Comparison of ENCODE assay signal across 8 mouse cellular contexts in the genomic region with DNA sequence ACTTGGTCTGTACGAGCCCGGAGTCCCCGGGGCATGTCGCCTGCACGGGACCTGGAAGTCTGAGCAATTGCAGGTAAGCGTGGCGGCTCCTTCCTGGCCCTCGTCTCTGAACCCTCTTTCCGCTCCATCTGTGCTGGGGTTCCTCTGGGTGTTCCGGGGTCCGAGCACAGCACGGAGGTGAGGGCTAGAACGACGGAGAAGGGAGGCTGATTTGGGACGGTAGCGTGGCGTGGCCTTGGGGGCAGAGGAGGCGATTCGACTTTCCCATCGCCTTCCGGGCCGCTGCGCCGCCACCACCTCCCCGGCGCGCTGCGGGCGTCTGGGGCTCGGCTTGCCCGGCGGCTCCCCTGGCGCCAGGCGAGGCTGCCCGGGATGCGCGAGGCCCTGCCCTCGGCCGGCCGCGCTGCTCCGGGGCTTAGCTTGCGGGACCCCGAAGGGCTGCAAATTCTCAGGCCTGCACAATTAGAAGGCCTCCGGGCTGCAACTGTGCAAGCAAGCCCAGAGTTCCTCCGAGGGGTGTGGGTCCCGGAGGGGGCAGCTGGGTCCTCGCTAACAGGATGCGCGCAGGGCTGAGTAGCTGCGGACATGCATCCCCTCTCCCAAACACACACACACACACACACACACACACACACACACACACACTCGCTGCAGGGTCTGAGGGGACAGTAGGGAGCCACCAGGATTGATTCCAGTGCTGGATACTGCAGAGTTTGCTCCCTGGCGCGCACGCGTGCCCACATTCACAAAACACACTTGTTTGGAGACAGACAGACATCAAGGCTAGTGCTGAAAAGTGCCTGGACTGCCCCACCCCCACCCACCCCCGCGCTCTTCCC. TPM values are rescaled to one million over a fixed set of nuclear protein-coding genes. Genes with fewer than 3 reads are reported as not detected.
DNase-seq lines count a peak whose midpoint lies in the region; ATAC-seq and TF ChIP-seq lines count a peak whose summit lies in the region.

No protein-coding gene starts in this region.

- peaks cover 11% of the 10 kb centered on the region for H3K4me1 ChIP-seq in embryonic facial prominence, embryonic 11.5 days (ENCODE audit: control insufficient read depth, insufficient read depth, low read length)
- H3K4me1 ChIP-seq in limb, embryonic 12.5 days (replicated peaks) = peaks cover 57% of the 10 kb centered on the region
- peaks cover 10% of the 10 kb centered on the region; the same call in 1 of the 2 replicates for H3K4me1 ChIP-seq in midbrain, postnatal 0 days (ENCODE audit: insufficient read depth, low read length)

- no peaks in the 10 kb centered on the region for H3K9me3 ChIP-seq in embryonic facial prominence, embryonic 11.5 days (replicated peaks; ENCODE audit: control insufficient read depth, low read length)
- no peaks in the 10 kb centered on the region for H3K9me3 ChIP-seq in limb, embryonic 12.5 days
- H3K9me3 ChIP-seq in midbrain, postnatal 0 days (ENCODE audit: low read length) = no peaks in the 10 kb centered on the region

- peaks cover 9% of the 10 kb centered on the region; the same call in 1 of the 2 replicates for H3K27me3 ChIP-seq in embryonic facial prominence, embryonic 11.5 days (ENCODE audit: control insufficient read depth, insufficient read depth, low read length)
- peaks cover 13% of the 10 kb centered on the region; the same call in 1 of the 2 replicates for H3K27me3 ChIP-seq in limb, embryonic 12.5 days
- 0 out of 2 replicates have a peak, but pooled peaks cover 10% of the 10 kb centered on the region for H3K27me3 ChIP-seq in midbrain, postnatal 0 days (ENCODE audit: insufficient read depth, low read length)

- WGBS in embryonic facial prominence, embryonic 11.5 days = under 1% methylated on average over 58 of the region's 58 CpGs
- under 1% methylated on average over 58 of the region's 58 CpGs for WGBS in limb, embryonic 12.5 days
- WGBS in midbrain, postnatal 0 days = under 1% methylated on average over 57 of the region's 58 CpGs

- intact Hi-C loops in gastrocnemius, adult 2 months (cut with DNase I) = loop anchor here (5.0 kb wide), 2 partner anchors 56 to 76 kb away; no protein-coding TSS in a partner anchor
- intact Hi-C loops in heart, postnatal 25 days (cut with DNase I) = loop anchor here (5.0 kb wide), 3 partner anchors 56 to 91 kb away; no protein-coding TSS in a partner anchor

- peak; percentile 33 for ATAC-seq in activated CD4-positive, CD25-positive, alpha-beta regulatory T cell, adult 4 months
- ATAC-seq in embryonic facial prominence, embryonic 11.5 days (replicated peaks; ENCODE audit: insufficient number of reproducible peaks, low FRiP score, low TSS enrichment, low read depth) = peak; percentile 51
- ATAC-seq in limb, embryonic 12.5 days (ENCODE audit: insufficient number of reproducible peaks, insufficient read depth, low FRiP score, low TSS enrichment, low read depth) = peak; percentile 49
- peak; percentile 62 for ATAC-seq in midbrain, postnatal 0 days (ENCODE audit: low FRiP score)

- H3K36me3 ChIP-seq in embryonic facial prominence, embryonic 11.5 days (replicated peaks; ENCODE audit: control insufficient read depth, insufficient read depth, low read depth, low read length) = no peaks in the 10 kb centered on the region; the same call in 1 of the 2 replicates
- H3K36me3 ChIP-seq in limb, embryonic 12.5 days = peaks cover 18% of the 10 kb centered on the region
- H3K36me3 ChIP-seq in midbrain, postnatal 0 days (ENCODE audit: insufficient read depth, low read length) = no peaks in the 10 kb centered on the region

- peak overlapping the region; percentile 95 for H3K27ac ChIP-seq in gastrocnemius, adult 2 months
- peak overlapping the region; percentile 37 for H3K27ac ChIP-seq in embryonic facial prominence, embryonic 11.5 days (replicated peaks; ENCODE audit: low read depth, low read length)
- H3K27ac ChIP-seq in limb, embryonic 12.5 days = peak overlapping the region; percentile 95
- peak overlapping the region; percentile 27; the same call in 1 of the 2 replicates for H3K27ac ChIP-seq in midbrain, postnatal 0 days (ENCODE audit: low read depth, low read length)

- DNase-seq in gastrocnemius, adult 2 months = peak; percentile 63
- DNase-seq in gastrocnemius, adult 8-10 months (ENCODE audit: low spot score in 2 of 2) = no peak
- DNase-seq in embryonic facial prominence, embryonic 11.5 days (ENCODE audit: low spot score) = peak; percentile 62
- peak; percentile 26 for DNase-seq in heart, postnatal 25 days (ENCODE audit: low spot score)
- peak; percentile 34 for DNase-seq in midbrain, postnatal 0 days (ENCODE audit: low spot score)
- peak; percentile 47 to 61 for DNase-seq in thymus, postnatal 10 days (ENCODE audit: low spot score in 2 of 2)

- H3K4me2 ChIP-seq in embryonic facial prominence, embryonic 11.5 days (ENCODE audit: low read depth, low read length) = peak overlapping the region; percentile 99
- H3K4me2 ChIP-seq in limb, embryonic 12.5 days = peak overlapping the region; percentile 100
- peak overlapping the region; percentile 99 for H3K4me2 ChIP-seq in midbrain, postnatal 0 days (ENCODE audit: low read depth, low read length, poor library complexity, severe bottlenecking)

- no peak for TF ChIP-seq CTCF in gastrocnemius, adult 2 months (IDR thresholded peaks at IDR 0.05)
- TF ChIP-seq CTCF in midbrain, postnatal 0 days (IDR thresholded peaks at IDR 0.05) = no peak

- H3K9ac ChIP-seq in embryonic facial prominence, embryonic 11.5 days (replicated peaks; ENCODE audit: low read length) = peak overlapping the region; percentile 72
- peak overlapping the region; percentile 91 for H3K9ac ChIP-seq in limb, embryonic 12.5 days (replicated peaks)
- peak overlapping the region; percentile 74 for H3K9ac ChIP-seq in midbrain, postnatal 0 days (replicated peaks; ENCODE audit: low read length, poor library complexity, severe bottlenecking)

- H3K4me3 ChIP-seq in gastrocnemius, adult 2 months = peak overlapping the region; percentile 91
- peak overlapping the region; percentile 60 for H3K4me3 ChIP-seq in embryonic facial prominence, embryonic 11.5 days (ENCODE audit: low read depth, low read length)
- H3K4me3 ChIP-seq in limb, embryonic 12.5 days (replicated peaks) = peak overlapping the region; percentile 75
- peak overlapping the region; percentile 62 for H3K4me3 ChIP-seq in midbrain, postnatal 0 days (ENCODE audit: low read depth, low read length)

RNA-seq across cellular contexts. Expression of a gene that starts 0.6 kb away (rescaled TPM):
- total RNA-seq in gastrocnemius, adult 2 months (2021) = 10 to 100 TPM; 14.7 to 22.7 TPM
- 10 to 100 TPM; 11.9 to 15.9 (median 13.6) TPM for total RNA-seq in gastrocnemius, adult 8-10 months (2022)
- 10 to 100 TPM; 29.8 to 38.2 TPM for polyA plus RNA-seq in activated CD4-positive, CD25-positive, alpha-beta regulatory T cell, adult 4 months (2017; shearing (Covaris generic))
- 3.4 and 3.8 TPM in 2 replicates for polyA plus RNA-seq in embryonic facial prominence, embryonic 11.5 days (2014; fragmentation: Nextera tagmentation; extraction: Ambion mirVana)
- total RNA-seq in heart, postnatal 25 days (2021) = 10 to 100 TPM; 56.1 to 63.6 TPM
- polyA plus RNA-seq in limb, embryonic 12.5 days (2016; fragmentation: Nextera tagmentation; extraction: Ambion mirVana) = 13.9 and 14.5 TPM in 2 replicates
- 12.2 and 13.9 TPM in 2 replicates for total RNA-seq in midbrain, postnatal 0 days (2014; rRNA removed)
- polyA plus RNA-seq in midbrain, postnatal 0 days (2015; fragmentation: Nextera tagmentation; extraction: Ambion mirVana) = 2.0 and 2.2 TPM in 2 replicates

Comparison
In these comparisons a context has a peak if more than half of its experiments do, and no peak if none do; other contexts are left out.
1. DNase-seq: peak in gastrocnemius, adult 2 months (single experiment), embryonic facial prominence, embryonic 11.5 days (single experiment), heart, postnatal 25 days (single experiment), midbrain, postnatal 0 days (single experiment) and thymus, postnatal 10 days (2 of 2); none in gastrocnemius, adult 8-10 months (0 of 2).
2. H3K27ac ChIP-seq: peak in every context shown above with its lines; median percentile 95 in gastrocnemius, adult 2 months; 95 in limb, embryonic 12.5 days; 37 in embryonic facial prominence, embryonic 11.5 days; 27 in midbrain, postnatal 0 days.
3. Peak in every context shown above with its lines, with median percentiles within 50 percentile points of each other: H3K4me3 ChIP-seq, ATAC-seq, H3K4me2 ChIP-seq and H3K9ac ChIP-seq.